Mouse (Mus musculus): Measurements from ENCODE around the gene Eml1. TPM values are rescaled to one million over a fixed set of nuclear protein-coding genes. Genes with fewer than 3 reads are reported as not detected.

Eml1 gene
- polyA plus RNA-seq, 1 experiment from 2014 or later = 56.5 TPM

DNA sequence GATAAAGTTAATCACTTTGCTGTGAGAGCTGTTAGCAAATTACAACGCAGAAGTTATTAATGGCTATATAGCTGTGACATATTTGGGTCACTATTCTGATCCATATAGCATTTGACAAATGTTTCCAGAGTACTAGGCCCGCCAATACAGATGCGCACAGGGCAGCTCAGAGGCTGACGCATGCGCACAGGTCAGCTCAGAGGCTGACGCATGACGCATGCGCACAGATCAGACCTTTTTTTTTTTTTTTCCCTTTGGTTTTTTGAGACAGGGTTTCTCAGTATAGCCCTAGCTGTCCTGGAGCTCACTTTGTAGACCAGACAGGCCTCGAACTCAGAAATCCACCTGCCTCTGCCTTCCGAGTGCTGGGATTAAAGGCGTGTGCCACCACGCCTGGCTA is 144.7 kb downstream of the Eml1 start:
- WGBS = 94% methylated on average over 12 of the region's 12 CpGs
- no peak overlapping the region for H3K27ac ChIP-seq (ENCODE audit: low read depth, low read length)
- H3K4me3 ChIP-seq (ENCODE audit: low read length) = no peak overlapping the region
- H3K4me2 ChIP-seq (replicated peaks; ENCODE audit: low read depth, low read length) = no peak overlapping the region
- H3K4me1 ChIP-seq (ENCODE audit: control insufficient read depth, insufficient read depth, low read length) = no peaks in the 10 kb centered on the region
- H3K9ac ChIP-seq (ENCODE audit: low read depth, low read length) = no peak overlapping the region
- ATAC-seq (ENCODE audit: low FRiP score, low TSS enrichment) = no peak
- H3K36me3 ChIP-seq (ENCODE audit: control insufficient read depth, insufficient read depth, low read length) = peaks cover 13% of the 10 kb centered on the region
- H3K9me3 ChIP-seq (ENCODE audit: control insufficient read depth, low read length) = no peaks in the 10 kb centered on the region
- H3K27me3 ChIP-seq (ENCODE audit: control insufficient read depth, insufficient read depth, low read length) = no peaks in the 10 kb centered on the region

- no peak for ATAC-seq (ENCODE audit: low FRiP score, low TSS enrichment)
- WGBS = 65% methylated on average over 8 of the region's 8 CpGs
- Histone ChIP-seq H3K27ac (ENCODE audit: low read depth, low read length) (no peak overlapping the region), H3K4me2 (replicated peaks; ENCODE audit: low read depth, low read length) (no peak overlapping the region), H3K27me3 (ENCODE audit: control insufficient read depth, insufficient read depth, low read length) (no peaks in the 10 kb centered on the region), H3K4me1 (ENCODE audit: control insufficient read depth, insufficient read depth, low read length) (no peaks in the 10 kb centered on the region), H3K4me3 (ENCODE audit: low read length) (no peak overlapping the region), H3K9me3 (ENCODE audit: control insufficient read depth, low read length) (no peaks in the 10 kb centered on the region), H3K9ac (ENCODE audit: low read depth, low read length) (no peak overlapping the region), H3K36me3 (ENCODE audit: control insufficient read depth, insufficient read depth, low read length) (peaks cover 18% of the 10 kb centered on the region)
These were observed 148.6 kb downstream of the Eml1 start for GRCm38 (mm10) chr12:108519374-108519773.

- Histone ChIP-seq H3K9me3 (ENCODE audit: control insufficient read depth, low read length) (no peaks in the 10 kb centered on the region), H3K36me3 (ENCODE audit: control insufficient read depth, insufficient read depth, low read length) (peaks cover 7% of the 10 kb centered on the region), H3K4me2 (replicated peaks; ENCODE audit: low read depth, low read length) (no peak overlapping the region), H3K4me1 (ENCODE audit: control insufficient read depth, insufficient read depth, low read length) (no peaks in the 10 kb centered on the region), H3K27ac (ENCODE audit: low read depth, low read length) (no peak overlapping the region), H3K9ac (ENCODE audit: low read depth, low read length) (no peak overlapping the region), H3K27me3 (ENCODE audit: control insufficient read depth, insufficient read depth, low read length) (no peaks in the 10 kb centered on the region), H3K4me3 (ENCODE audit: low read length) (no peak overlapping the region)
- ATAC-seq (ENCODE audit: low FRiP score, low TSS enrichment) = 0 out of 2 replicates have a peak, but pooled peaks have one; percentile 68
- WGBS = 41% methylated on average over 8 of the region's 8 CpGs
These were observed 158.5 kb downstream of the Eml1 start for GRCm38 (mm10) chr12:108529214-108529613.

DNA sequence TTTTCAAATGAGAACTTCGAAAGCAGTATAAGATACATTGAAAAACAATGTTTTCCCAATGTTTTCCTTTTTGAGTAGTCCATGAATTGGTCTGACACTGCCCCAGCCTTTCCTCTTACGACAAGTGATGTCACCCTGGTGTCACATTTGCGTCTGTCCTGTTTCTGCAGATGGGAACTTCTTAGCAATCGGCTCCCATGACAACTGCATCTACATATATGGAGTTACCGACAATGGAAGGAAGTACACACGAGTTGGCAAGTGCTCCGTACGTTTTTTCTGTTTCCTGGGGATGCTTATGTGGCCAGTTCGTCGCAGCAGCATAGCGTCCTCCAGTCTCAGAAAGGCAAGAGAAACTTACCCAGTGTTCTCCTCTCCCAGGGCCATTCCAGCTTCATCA is 163.7 kb downstream of the Eml1 start:
- H3K4me1 ChIP-seq (ENCODE audit: control insufficient read depth, insufficient read depth, low read length) = no peaks in the 10 kb centered on the region
- no peak overlapping the region for H3K4me3 ChIP-seq (ENCODE audit: low read length)
- no peaks in the 10 kb centered on the region for H3K9me3 ChIP-seq (ENCODE audit: control insufficient read depth, low read length)
- no peak overlapping the region for H3K4me2 ChIP-seq (replicated peaks; ENCODE audit: low read depth, low read length)
- peaks cover 9% of the 10 kb centered on the region; the same call in 1 of the 2 replicates for H3K36me3 ChIP-seq (ENCODE audit: control insufficient read depth, insufficient read depth, low read length)
- 88% methylated on average over 11 of the region's 11 CpGs for WGBS
- no peaks in the 10 kb centered on the region for H3K27me3 ChIP-seq (ENCODE audit: control insufficient read depth, insufficient read depth, low read length)
- no peak overlapping the region for H3K9ac ChIP-seq (ENCODE audit: low read depth, low read length)
- ATAC-seq (ENCODE audit: low FRiP score, low TSS enrichment) = no peak
- H3K27ac ChIP-seq (ENCODE audit: low read depth, low read length) = no peak overlapping the region

DNA sequence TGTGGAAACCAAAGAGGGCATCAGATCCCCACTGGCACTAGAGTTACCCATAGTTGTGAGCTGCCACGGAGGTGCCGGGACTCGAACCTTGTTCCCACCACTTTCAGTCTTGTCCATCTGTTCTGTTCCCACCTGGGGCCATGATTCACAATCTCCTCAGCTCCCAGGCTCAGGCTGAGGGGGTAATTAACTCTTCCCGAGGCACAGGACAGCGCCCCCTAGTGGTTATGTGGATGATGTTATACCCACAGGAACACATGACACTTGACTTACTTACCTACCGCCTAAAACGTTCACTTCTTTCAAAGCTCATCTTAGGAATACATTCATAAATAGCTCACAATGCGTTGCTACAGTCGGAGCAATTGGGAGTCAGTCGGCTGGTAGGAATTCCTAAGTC is 165.7 kb downstream of the Eml1 start:
- Histone ChIP-seq H3K4me3 (ENCODE audit: low read length) (no peak overlapping the region), H3K4me1 (ENCODE audit: control insufficient read depth, insufficient read depth, low read length) (no peaks in the 10 kb centered on the region), H3K27ac (ENCODE audit: low read depth, low read length) (no peak overlapping the region), H3K4me2 (replicated peaks; ENCODE audit: low read depth, low read length) (no peak overlapping the region), H3K27me3 (ENCODE audit: control insufficient read depth, insufficient read depth, low read length) (no peaks in the 10 kb centered on the region), H3K36me3 (ENCODE audit: control insufficient read depth, insufficient read depth, low read length) (peaks cover 6% of the 10 kb centered on the region; the same call in 1 of the 2 replicates), H3K9ac (ENCODE audit: low read depth, low read length) (no peak overlapping the region), H3K9me3 (ENCODE audit: control insufficient read depth, low read length) (no peaks in the 10 kb centered on the region)
- ATAC-seq (ENCODE audit: low FRiP score, low TSS enrichment) = no peak
- WGBS = 73% methylated on average over 10 of the region's 10 CpGs

- Histone ChIP-seq H3K4me1 (ENCODE audit: control insufficient read depth, insufficient read depth, low read length) (0 out of 2 replicates have a peak, but pooled peaks cover under 1% of the 10 kb centered on the region), H3K36me3 (ENCODE audit: control insufficient read depth, insufficient read depth, low read length) (peaks cover 6% of the 10 kb centered on the region; the same call in 1 of the 2 replicates), H3K9me3 (ENCODE audit: control insufficient read depth, low read length) (no peaks in the 10 kb centered on the region), H3K27me3 (ENCODE audit: control insufficient read depth, insufficient read depth, low read length) (no peaks in the 10 kb centered on the region), H3K4me2 (replicated peaks; ENCODE audit: low read depth, low read length) (no peak overlapping the region), H3K27ac (ENCODE audit: low read depth, low read length) (no peak overlapping the region), H3K9ac (ENCODE audit: low read depth, low read length) (no peak overlapping the region), H3K4me3 (ENCODE audit: low read length) (no peak overlapping the region)
- WGBS = 29% methylated on average over 6 of the region's 6 CpGs
- peak; percentile 53; the same call in 1 of the 2 replicates for ATAC-seq (ENCODE audit: low FRiP score, low TSS enrichment)
These were observed 170.3 kb downstream of the Eml1 start for GRCm38 (mm10) chr12:108541088-108541487.

- 12% methylated on average over 10 of the region's 10 CpGs for WGBS
- peak; percentile 42; the same call in 1 of the 2 replicates for ATAC-seq (ENCODE audit: low FRiP score, low TSS enrichment)
These were observed 175.9 kb downstream of the Eml1 start for GRCm38 (mm10) chr12:108546508-108547153.

DNA sequence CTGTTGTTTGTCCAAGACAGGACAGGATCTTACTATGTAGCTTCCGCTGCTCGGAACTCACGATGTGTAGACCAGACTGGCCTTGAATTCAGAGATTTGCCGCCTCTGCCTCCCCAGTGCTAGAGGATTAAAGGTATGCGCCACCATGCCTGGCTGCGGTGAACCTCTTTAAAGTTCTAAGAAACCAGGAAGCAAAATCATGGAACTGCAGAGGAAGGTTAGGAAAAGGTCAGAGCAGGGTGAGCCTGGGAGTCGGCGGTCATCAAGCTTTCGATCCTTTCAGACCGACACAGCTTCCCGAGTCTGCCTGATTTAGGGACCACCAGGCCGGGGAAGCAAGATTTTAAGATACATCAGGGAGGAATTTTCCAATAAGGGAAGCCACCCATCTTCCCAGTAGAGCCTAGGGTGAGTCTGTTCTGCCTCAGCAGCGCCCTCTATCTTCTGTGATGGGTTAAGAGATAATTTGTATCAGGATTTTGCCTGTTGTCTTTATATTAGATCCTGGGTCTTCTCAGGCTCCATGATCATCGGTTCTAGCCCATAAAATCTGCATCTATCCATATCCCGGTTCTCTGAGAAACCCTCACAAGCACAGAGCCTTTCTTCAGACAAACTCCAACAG is 176.6 kb downstream of the Eml1 start:
- H3K4me3 ChIP-seq (ENCODE audit: low read length) = no peak overlapping the region
- WGBS = 57% methylated on average over 15 of the region's 15 CpGs
- ATAC-seq (ENCODE audit: low FRiP score, low TSS enrichment) = no peak

More at GRCm38 (mm10) chr12:108546508-108547153, 175.9 kb downstream of the Eml1 start:
- Histone ChIP-seq H3K4me2 (replicated peaks; ENCODE audit: low read depth, low read length) (no peak overlapping the region; the same call in 1 of the 2 replicates), H3K36me3 (ENCODE audit: control insufficient read depth, insufficient read depth, low read length) (no peaks in the 10 kb centered on the region), H3K9ac (ENCODE audit: low read depth, low read length) (no peak overlapping the region), H3K27ac (ENCODE audit: low read depth, low read length) (0 out of 2 replicates have a peak overlapping the region, but pooled peaks have one; percentile 32), H3K27me3 (ENCODE audit: control insufficient read depth, insufficient read depth, low read length) (no peaks in the 10 kb centered on the region), H3K4me3 (ENCODE audit: low read length) (no peak overlapping the region), H3K4me1 (ENCODE audit: control insufficient read depth, insufficient read depth, low read length) (peaks cover 12% of the 10 kb centered on the region), H3K9me3 (ENCODE audit: control insufficient read depth, low read length) (no peaks in the 10 kb centered on the region)

DNA sequence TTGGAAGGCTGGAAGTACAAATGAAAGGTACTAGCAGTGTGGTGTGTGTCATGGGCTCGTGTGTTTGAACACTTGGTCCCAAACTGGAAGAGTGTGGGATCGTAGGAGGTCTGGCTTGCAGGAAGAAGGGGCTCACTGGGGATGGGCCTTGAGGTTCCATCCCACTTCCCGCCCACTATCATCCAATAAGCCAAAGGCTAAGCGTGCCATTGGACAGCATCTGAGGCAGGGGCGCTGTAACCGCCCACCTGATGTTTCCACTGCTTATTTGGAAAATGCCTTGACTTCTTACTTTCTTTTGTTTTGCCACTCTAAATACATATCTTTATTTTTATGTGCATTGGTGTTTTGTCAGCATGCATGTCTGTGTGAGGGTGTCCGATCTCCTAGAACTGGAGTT is 181.0 kb downstream of the Eml1 start:
- Histone ChIP-seq H3K4me1 (ENCODE audit: control insufficient read depth, insufficient read depth, low read length) (peaks cover 19% of the 10 kb centered on the region), H3K9me3 (ENCODE audit: control insufficient read depth, low read length) (no peaks in the 10 kb centered on the region), H3K4me3 (ENCODE audit: low read length) (no peak overlapping the region), H3K36me3 (ENCODE audit: control insufficient read depth, insufficient read depth, low read length) (no peaks in the 10 kb centered on the region), H3K9ac (ENCODE audit: low read depth, low read length) (no peak overlapping the region), H3K4me2 (replicated peaks; ENCODE audit: low read depth, low read length) (no peak overlapping the region), H3K27ac (ENCODE audit: low read depth, low read length) (no peak overlapping the region), H3K27me3 (ENCODE audit: control insufficient read depth, insufficient read depth, low read length) (no peaks in the 10 kb centered on the region)
- ATAC-seq (ENCODE audit: low FRiP score, low TSS enrichment) = no peak
- 85% methylated on average over 7 of the region's 7 CpGs for WGBS

More for the DNA sequence above, 176.6 kb downstream of the Eml1 start:
- Histone ChIP-seq H3K4me2 (replicated peaks; ENCODE audit: low read depth, low read length) (no peak overlapping the region), H3K36me3 (ENCODE audit: control insufficient read depth, insufficient read depth, low read length) (no peaks in the 10 kb centered on the region), H3K9ac (ENCODE audit: low read depth, low read length) (no peak overlapping the region), H3K4me1 (ENCODE audit: control insufficient read depth, insufficient read depth, low read length) (peaks cover 12% of the 10 kb centered on the region), H3K27ac (ENCODE audit: low read depth, low read length) (0 out of 2 replicates have a peak overlapping the region, but pooled peaks have one; percentile 32), H3K27me3 (ENCODE audit: control insufficient read depth, insufficient read depth, low read length) (no peaks in the 10 kb centered on the region), H3K9me3 (ENCODE audit: control insufficient read depth, low read length) (no peaks in the 10 kb centered on the region)
